Mouse (Mus musculus) forebrain, embryonic 13.5 days (tissue): Measurements from ENCODE around the gene Slc6a20a. TPM values are rescaled to one million over a fixed set of nuclear protein-coding genes. Genes with fewer than 3 reads are reported as not detected.
A peak's percentile ranks its signal among the peaks of the same experiment; 100 is the strongest.
"Not testable (repeated sequence)": the region's sequence is repeated elsewhere in the genome, so short reads cannot be mapped to it uniquely, and the experiment has no call there.

Experiments
- ATAC-seq: fragments of 200-750 bp; cut with Nextera tagmentation; 2 replicates; pipeline ENCODE4 v1.8.0; 2017
- H3K27ac ChIP-seq: fragments of 300-500 bp; sonication (generic); 2 replicates; pipeline ENCODE4 v1.5.1; 2015; ENCODE audit warnings: inconsistent platforms, mild to moderate bottlenecking, moderate library complexity
- H3K27me3 ChIP-seq: fragments of 300-500 bp; sonication (generic); 2 replicates; pipeline ENCODE4 v1.6.1; 2015; ENCODE audit warnings: mild to moderate bottlenecking, inconsistent platforms
- H3K36me3 ChIP-seq: fragments of 300-500 bp; sonication (generic); 2 replicates; pipeline ENCODE4 v1.6.1; 2015; ENCODE audit warnings: mild to moderate bottlenecking, inconsistent platforms; ENCODE audit not compliant: poor library complexity, severe bottlenecking
- H3K4me1 ChIP-seq: fragments of 300-500 bp; sonication (generic); 2 replicates; pipeline ENCODE4 v1.6.1; 2015; ENCODE audit warnings: inconsistent platforms
- H3K4me2 ChIP-seq: fragments of 300-500 bp; sonication (generic); 2 replicates; pipeline ENCODE4 v1.6.1; 2015; ENCODE audit warnings: inconsistent platforms, mild to moderate bottlenecking, moderate library complexity
- H3K4me3 ChIP-seq: fragments of 300-500 bp; sonication (generic); 2 replicates; pipeline ENCODE4 v1.5.1; 2015; ENCODE audit warnings: mild to moderate bottlenecking, inconsistent platforms
- H3K9ac ChIP-seq: fragments of 300-500 bp; sonication (generic); 2 replicates; pipeline ENCODE4 v1.6.1; 2015; ENCODE audit warnings: mild to moderate bottlenecking, inconsistent platforms
- H3K9me3 ChIP-seq: fragments of 300-500 bp; sonication (generic); replicated peaks from 2 replicates; pipeline ENCODE4 v1.6.1; 2016; ENCODE audit warnings: inconsistent platforms
- WGBS: fragments of 180-500 bp; shearing (Covaris S2); methylation state at CpG from one replicate; pipeline ENCODE4 v1.1.7; 2015; 5-methylcytosine and 5-hydroxymethylcytosine counted together
- polyA plus RNA-seq: library from polyadenylated mRNA; unstranded; fragments of >200 nt; fragmentation: Nextera tagmentation; extraction: Ambion mirVana; gene quantifications from 2 replicates; pipeline ENCODE4 v1.2.1, GENCODE M21; 2015

The Slc6a20a gene
- polyA plus RNA-seq, 1 experiment from 2014 or later = 0.77 TPM

- Histone ChIP-seq H3K36me3 (no peaks in the 10 kb centered on the region), H3K9me3 (no peaks in the 10 kb centered on the region), H3K4me1 (peaks cover 10% of the 10 kb centered on the region), H3K4me2 (peak overlapping the region; percentile 75), H3K27ac (no peak overlapping the region), H3K4me3 (peak overlapping the region; percentile 45), H3K9ac (no peak overlapping the region), H3K27me3 (peaks cover 58% of the 10 kb centered on the region)
- WGBS = 32% methylated on average over 2 of the region's 2 CpGs
- no peak for ATAC-seq
These were observed 513 bp upstream of the Slc6a20a start for GRCm38 (mm10) chr9:123679198-123679597.

DNA sequence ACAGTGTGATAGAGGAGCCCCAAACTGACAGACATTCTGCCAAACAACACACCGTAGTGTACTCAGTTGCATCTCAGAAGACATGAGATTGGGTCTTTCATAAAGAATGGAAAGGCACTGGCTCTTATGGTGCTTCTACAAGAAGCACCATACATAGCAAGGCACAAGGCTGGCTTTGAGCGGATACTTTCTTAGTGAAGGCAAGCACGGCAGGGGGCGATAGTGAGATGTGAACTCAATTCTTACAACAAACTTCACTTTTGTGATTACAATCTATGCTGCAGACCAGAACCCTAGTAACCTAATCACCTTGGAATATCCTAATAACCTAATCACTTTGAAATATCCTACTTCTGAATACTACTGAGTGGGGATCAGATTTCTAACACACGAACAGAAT is 13.0 kb downstream of the Slc6a20a start:
- Histone ChIP-seq H3K4me2 (no peak overlapping the region), H3K27ac (no peak overlapping the region), H3K9me3 (no peaks in the 10 kb centered on the region), H3K36me3 (no peaks in the 10 kb centered on the region), H3K4me3 (no peak overlapping the region), H3K4me1 (no peaks in the 10 kb centered on the region), H3K27me3 (no peaks in the 10 kb centered on the region), H3K9ac (no peak overlapping the region)
- 53% methylated on average over 5 of the region's 5 CpGs for WGBS
- no peak for ATAC-seq

DNA sequence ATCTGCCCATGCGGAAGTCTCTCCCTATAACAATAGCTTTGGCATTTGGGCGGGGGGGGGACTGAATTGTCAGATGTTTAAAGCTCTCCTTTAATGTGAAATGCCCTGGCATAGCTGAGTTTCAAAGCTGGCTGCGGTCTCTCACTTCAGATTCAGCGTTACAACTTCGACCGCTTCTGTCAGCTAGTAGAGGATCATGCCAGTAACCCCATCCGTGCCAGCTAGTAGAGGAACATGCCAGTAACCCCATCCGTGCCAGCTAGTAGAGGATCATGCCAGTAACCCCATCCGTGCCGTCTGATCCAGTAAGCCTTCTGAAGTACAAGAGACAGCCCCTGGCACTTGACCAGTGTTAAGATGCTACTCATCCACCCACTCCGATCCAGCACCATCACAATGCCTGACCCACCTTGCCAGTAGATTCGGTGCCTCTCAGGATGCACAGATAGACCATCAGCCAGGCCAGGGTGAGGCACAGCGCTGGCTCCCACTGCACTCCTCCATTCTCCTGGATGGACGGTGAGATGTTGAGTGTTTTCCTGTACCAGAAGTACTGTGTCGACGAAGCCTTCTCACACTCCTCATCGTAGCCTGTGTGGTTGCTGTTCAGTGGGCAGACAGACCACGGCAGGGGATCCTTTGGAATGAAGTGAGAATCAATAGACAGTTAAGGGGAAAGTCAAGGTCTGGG is 18.6 kb downstream of the Slc6a20a start:
- ATAC-seq = peak; percentile 67; the same call in 1 of the 2 replicates
- not testable (repeated sequence) for H3K9ac ChIP-seq, H3K27me3 ChIP-seq, H3K4me1 ChIP-seq, H3K9me3 ChIP-seq, H3K36me3 ChIP-seq, H3K4me2 ChIP-seq, H3K4me3 ChIP-seq, H3K27ac ChIP-seq
- WGBS = 77% methylated on average over 18 of the region's 18 CpGs

DNA sequence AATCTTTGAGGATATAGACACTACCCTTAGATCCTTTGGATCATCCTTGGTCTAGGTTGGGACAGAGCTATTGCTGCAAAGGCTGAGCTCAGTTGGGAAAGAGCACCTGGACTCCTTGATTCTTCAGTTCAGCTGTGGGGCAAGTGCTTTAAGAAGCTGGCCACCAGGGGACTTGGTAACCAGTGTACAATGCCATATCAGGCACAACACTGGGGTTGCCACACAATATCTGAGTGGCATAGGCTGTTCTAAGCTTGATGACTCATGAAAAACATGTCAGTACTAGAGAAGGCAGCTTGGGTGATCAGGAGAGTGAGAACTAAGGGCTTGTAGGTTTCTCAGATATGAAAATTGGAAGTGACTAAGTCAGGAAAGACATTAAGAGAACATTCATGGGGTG is 19.7 kb downstream of the Slc6a20a start:
- no peak overlapping the region for H3K27ac ChIP-seq
- no peaks in the 10 kb centered on the region for H3K36me3 ChIP-seq
- H3K9me3 ChIP-seq = no peaks in the 10 kb centered on the region
- H3K4me3 ChIP-seq = no peak overlapping the region
- no peaks in the 10 kb centered on the region for H3K4me1 ChIP-seq
- no peak for ATAC-seq
- no peak overlapping the region for H3K4me2 ChIP-seq
- H3K27me3 ChIP-seq = no peaks in the 10 kb centered on the region
- no peak overlapping the region for H3K9ac ChIP-seq

DNA sequence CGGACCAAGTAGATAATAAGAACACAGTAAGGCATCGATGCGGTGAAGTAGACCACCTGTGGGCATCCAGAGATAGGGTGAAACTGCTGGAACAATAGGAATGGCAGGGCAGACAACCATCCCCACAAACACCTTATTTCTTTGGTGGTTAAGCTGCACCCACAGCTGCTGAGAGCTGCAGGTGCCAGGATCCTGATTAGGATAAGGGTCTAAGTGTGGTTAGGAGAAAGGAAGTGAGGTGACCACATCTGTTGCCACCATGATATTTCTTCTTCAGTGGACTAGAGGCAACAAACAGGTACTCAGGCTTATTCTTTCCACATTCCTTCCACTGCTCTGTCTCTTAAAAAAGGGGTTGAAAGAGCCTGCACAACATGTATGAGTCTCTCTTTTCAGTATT is 21.2 kb downstream of the Slc6a20a start:
- H3K4me3 ChIP-seq = no peak overlapping the region
- no peaks in the 10 kb centered on the region for H3K36me3 ChIP-seq
- ATAC-seq = no peak
- H3K27ac ChIP-seq = no peak overlapping the region
- no peaks in the 10 kb centered on the region for H3K4me1 ChIP-seq
- H3K9me3 ChIP-seq = no peaks in the 10 kb centered on the region
- WGBS = 82% methylated on average over 3 of the region's 3 CpGs
- H3K27me3 ChIP-seq = no peaks in the 10 kb centered on the region
- no peak overlapping the region for H3K4me2 ChIP-seq
- H3K9ac ChIP-seq = no peak overlapping the region

GRCm38 (mm10) chr9:123651369-123651768 is 27.3 kb downstream of the Slc6a20a start:
- no peaks in the 10 kb centered on the region for H3K9me3 ChIP-seq
- 59% methylated on average over 4 of the region's 4 CpGs for WGBS
- H3K4me1 ChIP-seq = no peaks in the 10 kb centered on the region
- no peak overlapping the region for H3K9ac ChIP-seq
- no peak overlapping the region for H3K27ac ChIP-seq
- ATAC-seq = no peak
- H3K4me3 ChIP-seq = no peak overlapping the region
- H3K4me2 ChIP-seq = no peak overlapping the region
- no peaks in the 10 kb centered on the region for H3K27me3 ChIP-seq
- no peaks in the 10 kb centered on the region for H3K36me3 ChIP-seq

DNA sequence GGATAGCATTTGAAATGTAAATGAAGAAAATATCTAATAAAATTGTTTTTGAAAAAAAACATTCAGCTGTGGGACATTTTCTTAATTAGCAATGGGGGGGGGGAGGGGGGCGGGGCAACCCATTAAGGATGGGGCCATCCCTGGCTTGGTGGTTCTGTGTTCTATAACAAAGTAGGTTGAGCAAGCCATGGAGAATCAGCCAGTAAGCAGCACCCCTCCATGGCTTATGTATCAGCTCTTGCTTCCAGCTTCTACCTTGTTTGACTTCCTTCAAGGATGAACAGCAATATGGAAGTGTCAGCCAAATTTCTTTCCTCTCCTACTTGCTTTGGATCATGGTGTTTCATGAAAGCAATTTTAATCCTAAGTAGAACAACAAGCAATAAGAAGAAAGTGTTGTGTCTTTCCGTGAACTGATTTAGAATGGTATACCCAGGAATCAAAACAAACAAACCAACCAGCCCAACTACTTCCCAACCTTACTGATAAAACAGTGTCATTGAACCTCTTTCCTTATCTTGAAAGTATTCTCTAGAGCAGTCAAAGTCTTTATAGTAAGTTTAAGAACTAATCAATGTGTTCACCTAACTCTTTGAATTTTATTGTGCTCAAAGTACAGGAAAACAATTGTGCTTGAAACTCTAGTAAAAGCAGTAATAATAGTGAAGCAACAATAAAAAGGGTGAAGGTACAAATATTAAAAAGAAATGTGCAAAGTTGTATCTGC is 28.7 kb downstream of the Slc6a20a start:
- Histone ChIP-seq H3K27me3 (no peaks in the 10 kb centered on the region), H3K4me3 (no peak overlapping the region), H3K4me2 (no peak overlapping the region), H3K9me3 (no peaks in the 10 kb centered on the region), H3K36me3 (no peaks in the 10 kb centered on the region), H3K27ac (no peak overlapping the region), H3K4me1 (no peaks in the 10 kb centered on the region), H3K9ac (no peak overlapping the region)
- 93% methylated on average over 2 of the region's 2 CpGs for WGBS
- ATAC-seq = no peak

DNA sequence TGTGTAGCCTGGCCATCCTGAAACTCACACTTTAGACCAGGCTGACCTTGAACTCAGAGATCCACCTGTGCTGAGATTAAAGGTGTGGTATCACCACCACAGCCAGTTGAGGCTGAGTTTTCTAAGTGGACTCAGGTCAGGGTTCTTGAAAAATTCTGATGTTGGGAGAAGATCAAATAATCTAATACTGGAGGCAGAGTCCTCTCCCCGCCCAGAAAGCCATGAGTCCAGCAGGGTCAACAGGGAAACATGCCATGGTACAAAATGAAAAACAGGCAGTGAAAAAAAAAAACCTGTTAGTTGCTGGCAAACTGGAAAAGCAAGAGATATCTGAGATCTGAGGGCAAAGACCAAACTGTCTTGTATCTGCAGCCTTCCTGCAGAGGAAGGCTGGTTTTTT is 38.6 kb downstream of the Slc6a20a start:
- Histone ChIP-seq H3K27ac (no peak overlapping the region), H3K9me3 (no peaks in the 10 kb centered on the region), H3K36me3 (no peaks in the 10 kb centered on the region), H3K4me2 (no peak overlapping the region), H3K9ac (no peak overlapping the region), H3K27me3 (no peaks in the 10 kb centered on the region), H3K4me1 (no peaks in the 10 kb centered on the region), H3K4me3 (no peak overlapping the region)
- WGBS = 73% methylated on average over 1 of the region's 1 CpGs
- no peak for ATAC-seq

GRCm38 (mm10) chr9:123638668-123639089 is 40.0 kb downstream of the Slc6a20a start:
- no peaks in the 10 kb centered on the region for H3K9me3 ChIP-seq
- H3K4me2 ChIP-seq = no peak overlapping the region
- H3K27ac ChIP-seq = no peak overlapping the region
- H3K27me3 ChIP-seq = no peaks in the 10 kb centered on the region
- 0 out of 2 replicates have a peak, but pooled peaks have one; percentile 51 for ATAC-seq
- no peak overlapping the region for H3K9ac ChIP-seq
- WGBS = 85% methylated on average over 1 of the region's 1 CpGs
- H3K4me3 ChIP-seq = no peak overlapping the region
- H3K4me1 ChIP-seq = no peaks in the 10 kb centered on the region
- no peaks in the 10 kb centered on the region for H3K36me3 ChIP-seq

- H3K9me3 ChIP-seq = no peaks in the 10 kb centered on the region
- no peak overlapping the region for H3K4me2 ChIP-seq
- H3K27ac ChIP-seq = no peak overlapping the region
- H3K9ac ChIP-seq = no peak overlapping the region
- H3K36me3 ChIP-seq = no peaks in the 10 kb centered on the region
- no peaks in the 10 kb centered on the region for H3K27me3 ChIP-seq
- ATAC-seq = no peak
- H3K4me1 ChIP-seq = no peaks in the 10 kb centered on the region
- no peak overlapping the region for H3K4me3 ChIP-seq
These were observed 40.5 kb downstream of the Slc6a20a start for GRCm38 (mm10) chr9:123638231-123638630.

GRCm38 (mm10) chr9:123636771-123637170 is 41.9 kb downstream of the Slc6a20a start:
- Histone ChIP-seq H3K36me3 (no peaks in the 10 kb centered on the region), H3K27ac (no peak overlapping the region), H3K4me2 (no peak overlapping the region), H3K9ac (no peak overlapping the region), H3K27me3 (no peaks in the 10 kb centered on the region), H3K4me3 (no peak overlapping the region), H3K9me3 (no peaks in the 10 kb centered on the region), H3K4me1 (no peaks in the 10 kb centered on the region)
- 76% methylated on average over 5 of the region's 5 CpGs for WGBS
- no peak for ATAC-seq

GRCm38 (mm10) chr9:123632993-123633392 is 45.7 kb downstream of the Slc6a20a start:
- no peak overlapping the region for H3K27ac ChIP-seq
- no peak overlapping the region for H3K4me3 ChIP-seq
- WGBS = 82% methylated on average over 3 of the region's 3 CpGs
- no peaks in the 10 kb centered on the region for H3K4me1 ChIP-seq
- H3K36me3 ChIP-seq = no peaks in the 10 kb centered on the region
- no peak overlapping the region for H3K9ac ChIP-seq
- no peaks in the 10 kb centered on the region for H3K27me3 ChIP-seq
- no peak for ATAC-seq
- no peaks in the 10 kb centered on the region for H3K9me3 ChIP-seq
- H3K4me2 ChIP-seq = no peak overlapping the region

- H3K4me1 ChIP-seq = no peaks in the 10 kb centered on the region
- H3K4me2 ChIP-seq = no peak within 1 kb of the TSS
- H3K27ac ChIP-seq = no peak within 1 kb of the TSS
- WGBS = 79% methylated on average over 6 of the region's 6 CpGs
- no peak within 1 kb of the TSS for H3K4me3 ChIP-seq
- no peaks in the 10 kb centered on the region for H3K27me3 ChIP-seq
- no peak within 1 kb of the TSS for H3K9ac ChIP-seq
- no peak for ATAC-seq
- no peaks in the 10 kb centered on the region for H3K36me3 ChIP-seq
- H3K9me3 ChIP-seq = no peaks in the 10 kb centered on the region
These were observed 46.4 kb downstream of the Slc6a20a start, which contains the start of gene Slc6a20b for GRCm38 (mm10) chr9:123632281-123632680. Gene Slc6a20b (minus strand): TSS chr9:123632565.
